Mouse (Mus musculus) bone marrow, adult 2 months (tissue): ENCODE data around the gene Ring1.

Experiments
- CTCF ChIP-seq: fragments of 200-500 bp; IDR thresholded peaks from 2 replicates; pipeline ENCODE4 v1.5.1; 2011; ENCODE audit warnings: low read length, control low read depth; ENCODE audit not compliant: control insufficient read depth, insufficient read depth
- POLR2A ChIP-seq: fragments of 200-500 bp; IDR thresholded peaks from 2 replicates; pipeline ENCODE4 v1.6.1; 2011; ENCODE audit warnings: low read depth, mild to moderate bottlenecking, control low read depth, low read length, borderline replicate concordance; ENCODE audit not compliant: control insufficient read depth

- TF ChIP-seq POLR2A (peak; percentile 45; the same call in 1 of the 2 replicates), CTCF (peak; percentile 53)
These were observed 43.1 kb downstream of the Ring1 start for GRCm38 (mm10) chr17:33981192-33981909.
